Mouse (Mus musculus) hindbrain, postnatal 0 days (tissue): ENCODE data around the gene Oxct2b. TPM values are rescaled to one million over a fixed set of nuclear protein-coding genes. Genes with fewer than 3 reads are reported as not detected.
"Not testable (repeated sequence)": the region's sequence is repeated elsewhere in the genome, so short reads cannot be mapped to it uniquely, and the experiment has no call there.

Experiments used
- ATAC-seq: fragments of 200-750 bp; cut with Nextera tagmentation; 2 replicates; pipeline ENCODE4 v1.8.0; 2017; ENCODE audit warnings: mild to moderate bottlenecking, moderate TSS enrichment, moderate library complexity
- DNase-seq: peaks from one replicate; pipeline ENCODE4 v3.0.0-alpha.2; 2015; ENCODE audit warnings: low spot score
- H3K27ac ChIP-seq: fragments of 300-500 bp; sonication (generic); 2 replicates; pipeline ENCODE4 v1.5.1; 2014; ENCODE audit warnings: mild to moderate bottlenecking
- H3K27me3 ChIP-seq: fragments of 300-500 bp; sonication (generic); 2 replicates; pipeline ENCODE4 v1.6.1; 2014; ENCODE audit warnings: low read length, mixed read lengths; ENCODE audit not compliant: insufficient read depth
- H3K36me3 ChIP-seq: fragments of 300-500 bp; sonication (generic); 2 replicates; pipeline ENCODE4 v1.6.1; 2014; ENCODE audit warnings: low read length, mixed read lengths; ENCODE audit not compliant: insufficient read depth
- H3K4me1 ChIP-seq: fragments of 300-500 bp; sonication (generic); 2 replicates; pipeline ENCODE4 v1.6.1; 2014; ENCODE audit warnings: antibody characterized with exemption, low read length, mixed read lengths; ENCODE audit not compliant: insufficient read depth
- H3K4me2 ChIP-seq: fragments of 300-500 bp; sonication (generic); 2 replicates; pipeline ENCODE4 v1.6.1; 2014; ENCODE audit warnings: low read depth, mild to moderate bottlenecking, low read length, moderate library complexity, mixed read lengths
- H3K4me3 ChIP-seq: fragments of 300-500 bp; sonication (generic); 2 replicates; pipeline ENCODE4 v1.5.1; 2014; ENCODE audit warnings: low read length
- H3K9ac ChIP-seq: fragments of 300-500 bp; sonication (generic); replicated peaks from 2 replicates; pipeline ENCODE4 v1.6.1; 2014; ENCODE audit warnings: mild to moderate bottlenecking, low read length, moderate library complexity, mixed read lengths
- H3K9me3 ChIP-seq: fragments of 300-500 bp; sonication (generic); 2 replicates; pipeline ENCODE4 v1.6.1; 2016; ENCODE audit warnings: low read length, mixed read lengths
- CTCF ChIP-seq: IDR thresholded peaks from 2 replicates; pipeline ENCODE4 v1.5.1; 2016; ENCODE audit warnings: antibody characterized with exemption, control low read depth, low read depth
- WGBS: fragments of 180-500 bp; shearing (Covaris S2); extraction: QIAGEN DNeasy Blood & Tissue Kit; methylation state at CpG from one replicate; pipeline ENCODE4 v1.1.7; 2014; 5-methylcytosine and 5-hydroxymethylcytosine counted together
- polyA plus RNA-seq: library from polyadenylated mRNA; unstranded; fragments of >200 nt; fragmentation: Nextera tagmentation; extraction: Ambion mirVana; gene quantifications from 2 replicates; pipeline ENCODE4 v1.2.1, GENCODE M21; 2015
- total RNA-seq: library from RNA; depleted of rRNA; stranded (reverse); fragments of >200 nt; gene quantifications from 2 replicates; pipeline ENCODE4 v1.2.3, GENCODE M21; 2014

Oxct2b gene
- total and polyA plus RNA-seq, 2 experiments from 2014 or later, result 0.16 to 0.60 TPM

GRCm38 (mm10) chr4:123104651-123105450, 11.2 kb upstream of the Oxct2b start, which contains the start of gene Bmp8b:
Bmp8b (plus strand) TSS chr4:123105165.
- peaks cover 20% of the 10 kb centered on the region for H3K27me3 ChIP-seq
- ATAC-seq (peak; percentile 64), DNase-seq (no peak)
- H3K4me3 ChIP-seq, result peak within 1 kb of the TSS; percentile 26
- H3K4me2 ChIP-seq, result peak within 1 kb of the TSS; percentile 43
- WGBS, result 5% methylated on average over 75 of the region's 75 CpGs
- H3K4me1 ChIP-seq, result peaks cover 7% of the 10 kb centered on the region; the same call in 1 of the 2 replicates
- no peak within 1 kb of the TSS for H3K27ac ChIP-seq
- no peaks in the 10 kb centered on the region for H3K9me3 ChIP-seq
- no peaks in the 10 kb centered on the region for H3K36me3 ChIP-seq
- TF ChIP-seq CTCF, result no peak
- no peak within 1 kb of the TSS for H3K9ac ChIP-seq

- no peaks in the 10 kb centered on the region for H3K9me3 ChIP-seq
- no peaks in the 10 kb centered on the region for H3K36me3 ChIP-seq
- H3K4me3 ChIP-seq, result peak overlapping the region; percentile 26
- H3K9ac ChIP-seq, result no peak overlapping the region
- ATAC-seq, result peak; percentile 57
- H3K27ac ChIP-seq, result no peak overlapping the region
- DNase-seq, result no peak
- H3K4me1 ChIP-seq, result peaks cover 7% of the 10 kb centered on the region; the same call in 1 of the 2 replicates
- 27% methylated on average over 24 of the region's 24 CpGs for WGBS
- no peak for TF ChIP-seq CTCF
- peaks cover 20% of the 10 kb centered on the region for H3K27me3 ChIP-seq
- H3K4me2 ChIP-seq, result peak overlapping the region; percentile 43
These were observed 10.6 kb upstream of the Oxct2b start for GRCm38 (mm10) chr4:123105451-123105790.

GRCm38 (mm10) chr4:123105929-123106328, 10.1 kb upstream of the Oxct2b start:
- not testable (repeated sequence) for H3K9ac ChIP-seq, H3K4me1 ChIP-seq, H3K36me3 ChIP-seq, H3K4me2 ChIP-seq, H3K9me3 ChIP-seq, DNase-seq, ATAC-seq, H3K4me3 ChIP-seq, H3K27ac ChIP-seq
- WGBS, result 82% methylated on average over 7 of the region's 7 CpGs
- peaks cover 20% of the 10 kb centered on the region for H3K27me3 ChIP-seq

- ATAC-seq, result no peak
These were observed 9.2 kb upstream of the Oxct2b start for GRCm38 (mm10) chr4:123106864-123107263.

GRCm38 (mm10) chr4:123108056-123108455, 8.0 kb upstream of the Oxct2b start:
- peaks cover 20% of the 10 kb centered on the region for H3K27me3 ChIP-seq
- no peaks in the 10 kb centered on the region for H3K9me3 ChIP-seq
- H3K4me1 ChIP-seq, result peaks cover 7% of the 10 kb centered on the region; the same call in 1 of the 2 replicates
- no peaks in the 10 kb centered on the region for H3K36me3 ChIP-seq
- no peak for TF ChIP-seq CTCF
- no peak overlapping the region for H3K9ac ChIP-seq
- DNase-seq, result no peak
- WGBS, result 92% methylated on average over 5 of the region's 5 CpGs
- H3K4me2 ChIP-seq, result no peak overlapping the region
- no peak overlapping the region for H3K4me3 ChIP-seq
- no peak for ATAC-seq
- H3K27ac ChIP-seq, result no peak overlapping the region

More at GRCm38 (mm10) chr4:123106864-123107263, 9.2 kb upstream of the Oxct2b start:
- Histone ChIP-seq H3K9me3 (no peaks in the 10 kb centered on the region), H3K9ac (no peak overlapping the region), H3K27ac (no peak overlapping the region), H3K4me2 (no peak overlapping the region), H3K27me3 (peaks cover 20% of the 10 kb centered on the region), H3K36me3 (no peaks in the 10 kb centered on the region), H3K4me1 (peaks cover 7% of the 10 kb centered on the region; the same call in 1 of the 2 replicates), H3K4me3 (no peak overlapping the region)
- TF ChIP-seq CTCF, result no peak
- no peak for DNase-seq
- 87% methylated on average over 2 of the region's 2 CpGs for WGBS

- Histone ChIP-seq H3K9me3 (no peaks in the 10 kb centered on the region), H3K4me2 (no peak overlapping the region), H3K36me3 (no peaks in the 10 kb centered on the region), H3K27ac (no peak overlapping the region), H3K4me3 (no peak overlapping the region), H3K9ac (no peak overlapping the region), H3K27me3 (peaks cover 6% of the 10 kb centered on the region; the same call in 1 of the 2 replicates), H3K4me1 (no peaks in the 10 kb centered on the region)
- ATAC-seq, result no peak
- no peak for DNase-seq
- no peak for TF ChIP-seq CTCF
- WGBS, result 93% methylated on average over 4 of the region's 4 CpGs
These were observed 5.3 kb upstream of the Oxct2b start for GRCm38 (mm10) chr4:123110751-123111150.

GRCm38 (mm10) chr4:123111275-123111983, 4.6 kb upstream of the Oxct2b start:
- not testable (repeated sequence) for H3K9ac ChIP-seq, H3K27me3 ChIP-seq, H3K9me3 ChIP-seq, H3K4me1 ChIP-seq, H3K36me3 ChIP-seq, H3K4me3 ChIP-seq, H3K27ac ChIP-seq, H3K4me2 ChIP-seq, ATAC-seq, DNase-seq
- 79% methylated on average over 10 of the region's 10 CpGs for WGBS
